Mouse (Mus musculus) heart, postnatal 0 days (tissue): ENCODE data around the gene Tgds. TPM values are rescaled to one million over a fixed set of nuclear protein-coding genes. Genes with fewer than 3 reads are reported as not detected.

Experiments used
- ATAC-seq: fragments of 200-750 bp; cut with Nextera tagmentation; 2 replicates; pipeline ENCODE4 v1.8.0; 2017; ENCODE audit warnings: low read depth, moderate number of reproducible peaks, moderate library complexity; ENCODE audit not compliant: insufficient read depth
- DNase-seq: peaks from one replicate; pipeline ENCODE4 v3.0.0-alpha.2; 2016; ENCODE audit warnings: low spot score
- H3K27ac ChIP-seq: fragments of 300-500 bp; sonication (generic); 2 replicates; pipeline ENCODE4 v1.5.1; 2014; ENCODE audit warnings: low read depth, mild to moderate bottlenecking
- H3K27me3 ChIP-seq: fragments of 300-500 bp; sonication (generic); 2 replicates; pipeline ENCODE4 v1.6.1; 2014; ENCODE audit warnings: low read length, mixed read lengths; ENCODE audit not compliant: control insufficient read depth, insufficient read depth
- H3K36me3 ChIP-seq: fragments of 300-500 bp; sonication (generic); replicated peaks from 2 replicates; pipeline ENCODE4 v1.6.1; 2014; ENCODE audit warnings: low read length, mixed read lengths; ENCODE audit not compliant: control insufficient read depth, insufficient read depth
- H3K4me1 ChIP-seq: fragments of 300-500 bp; sonication (generic); 2 replicates; pipeline ENCODE4 v1.6.1; 2014; ENCODE audit warnings: antibody characterized with exemption; ENCODE audit not compliant: control insufficient read depth, insufficient read depth
- H3K4me2 ChIP-seq: fragments of 300-500 bp; sonication (generic); 2 replicates; pipeline ENCODE4 v1.6.1; 2014; ENCODE audit warnings: low read depth, mild to moderate bottlenecking, low read length, moderate library complexity
- H3K4me3 ChIP-seq: fragments of 300-500 bp; sonication (generic); 2 replicates; pipeline ENCODE4 v1.5.1; 2014; ENCODE audit warnings: low read depth, low read length
- H3K9ac ChIP-seq: fragments of 300-500 bp; sonication (generic); replicated peaks from 2 replicates; pipeline ENCODE4 v1.6.1; 2014; ENCODE audit warnings: low read depth, low read length, mixed read lengths
- H3K9me3 ChIP-seq: fragments of 300-500 bp; sonication (generic); replicated peaks from 2 replicates; pipeline ENCODE4 v1.6.1; 2016; ENCODE audit warnings: low read length; ENCODE audit not compliant: control insufficient read depth
- CTCF ChIP-seq: IDR thresholded peaks from 2 replicates; pipeline ENCODE4 v1.5.1; 2016; ENCODE audit warnings: antibody characterized with exemption, control low read depth, low read depth
- EP300 ChIP-seq: IDR thresholded peaks from 2 replicates; pipeline ENCODE4 v1.6.1; 2016; ENCODE audit warnings: antibody characterized with exemption, low read depth
- WGBS: fragments of 180-500 bp; shearing (Covaris S2); extraction: QIAGEN DNeasy Blood & Tissue Kit; methylation state at CpG from one replicate; pipeline ENCODE4 v1.1.7; 2014; 5-methylcytosine and 5-hydroxymethylcytosine counted together
- polyA plus RNA-seq: library from polyadenylated mRNA; unstranded; fragments of >200 nt; fragmentation: Nextera tagmentation; extraction: Ambion mirVana; gene quantifications from 2 replicates; pipeline ENCODE4 v1.2.1, GENCODE M21; 2015
- total RNA-seq: library from RNA; depleted of rRNA; stranded (reverse); fragments of >200 nt; gene quantifications from 2 replicates; pipeline ENCODE4 v1.2.3, GENCODE M21; 2014; ENCODE audit warnings: low replicate concordance

The Tgds gene
- total and polyA plus RNA-seq, 2 experiments from 2014 or later, result 15.8 to 28.4 TPM

DNA sequence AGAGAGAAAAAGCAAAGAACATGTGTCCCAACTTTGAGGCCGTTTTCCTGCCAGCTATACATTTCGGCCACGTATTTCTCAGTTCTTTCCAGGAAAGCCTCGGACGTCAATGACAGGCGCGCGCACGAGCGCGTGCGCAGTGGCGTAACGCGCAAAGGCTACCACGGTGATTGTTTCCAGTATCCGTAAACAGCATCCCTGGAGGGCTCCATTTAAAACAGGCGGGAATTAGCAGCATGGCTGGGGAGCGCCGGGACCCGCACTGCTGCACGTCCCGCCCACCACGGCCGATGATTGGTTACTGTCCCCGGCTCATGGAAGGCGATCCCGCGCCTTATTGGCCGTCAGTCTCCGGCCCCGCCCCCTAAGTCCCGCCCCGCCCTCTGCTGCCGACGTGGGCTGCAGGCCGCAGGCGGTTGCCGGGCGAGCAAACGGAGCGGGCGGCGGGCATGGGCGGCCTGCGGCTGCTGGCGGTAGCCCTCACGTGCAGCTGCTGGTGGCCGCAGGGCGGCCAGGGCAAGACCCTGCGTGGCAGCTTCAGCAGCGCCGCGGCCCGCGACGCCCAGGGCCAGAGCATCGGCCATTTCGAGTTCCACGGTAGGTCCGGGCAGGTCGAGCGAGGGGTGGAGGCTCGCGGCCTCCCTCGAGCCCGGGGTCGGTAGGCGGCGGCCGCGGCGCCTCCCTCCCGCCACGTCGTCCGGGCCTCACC, 4.3 kb upstream of the Tgds start, which contains the start of gene Gpr180:
Gpr180 (plus strand) TSS at position 415 of the 709 bp plus-strand sequence.
- TF ChIP-seq EP300, result no peak
- no peak for TF ChIP-seq CTCF
- under 1% methylated on average over 60 of the region's 77 CpGs for WGBS
- Histone ChIP-seq H3K9me3 (no peaks in the 10 kb centered on the region), H3K9ac (peak within 1 kb of the TSS; percentile 81), H3K4me2 (peak within 1 kb of the TSS; percentile 91), H3K27ac (peak within 1 kb of the TSS; percentile 71), H3K4me3 (peak within 1 kb of the TSS; percentile 78), H3K4me1 (peaks cover 10% of the 10 kb centered on the region; the same call in 1 of the 2 replicates), H3K27me3 (no peaks in the 10 kb centered on the region), H3K36me3 (peaks cover 20% of the 10 kb centered on the region)
- DNase-seq, result peak; percentile 98
- ATAC-seq, result peak; percentile 95

DNA sequence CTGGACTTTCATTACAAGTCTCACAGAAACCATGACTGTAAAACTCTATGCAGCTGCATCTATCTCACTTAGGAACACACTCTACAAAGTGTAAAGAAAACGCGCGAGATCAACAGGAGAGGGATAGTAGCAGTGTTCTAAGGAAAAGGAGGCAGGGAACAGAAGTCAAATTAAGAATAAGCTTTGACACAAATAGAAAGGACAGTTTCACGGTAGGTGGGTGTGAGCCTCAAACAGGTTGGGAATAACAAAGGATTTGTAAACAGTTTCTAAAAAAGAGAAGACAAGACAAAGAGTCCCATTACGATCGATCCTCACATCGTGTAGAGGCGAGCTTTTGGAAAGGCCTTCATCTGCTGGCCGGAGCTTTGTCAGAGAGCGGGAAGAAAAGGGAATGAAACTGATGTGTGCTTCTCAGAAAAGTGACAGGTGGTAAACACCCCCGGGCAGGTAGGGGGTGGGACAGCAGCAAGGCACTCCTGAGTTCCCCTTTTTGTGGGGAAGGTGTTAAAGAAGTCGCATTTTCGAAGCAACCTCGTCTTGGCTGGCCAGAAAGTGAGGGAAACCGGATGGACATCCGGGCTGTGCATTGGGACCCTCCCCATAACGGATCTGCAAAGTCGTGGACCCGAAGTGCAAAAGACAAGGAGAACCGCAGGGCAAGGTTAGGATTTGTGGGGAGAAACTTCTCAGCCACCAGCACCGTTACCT, 469 bp downstream of the Tgds start:
- TF ChIP-seq EP300 (no peak), CTCF (no peak)
- DNase-seq (peak; percentile 8), ATAC-seq (peak; percentile 1; the same call in 1 of the 2 replicates)
- H3K9ac ChIP-seq, result peak overlapping the region; percentile 84
- no peaks in the 10 kb centered on the region for H3K27me3 ChIP-seq
- H3K4me2 ChIP-seq, result peak overlapping the region; percentile 80
- H3K36me3 ChIP-seq, result peaks cover 23% of the 10 kb centered on the region
- peaks cover 10% of the 10 kb centered on the region for H3K4me1 ChIP-seq
- peak overlapping the region; percentile 85 for H3K4me3 ChIP-seq
- H3K27ac ChIP-seq, result peak overlapping the region; percentile 52; the same call in 1 of the 2 replicates
- 13% methylated on average over 21 of the region's 21 CpGs for WGBS
- H3K9me3 ChIP-seq, result no peaks in the 10 kb centered on the region

- H3K9ac ChIP-seq, result 0 out of 2 replicates have a peak overlapping the region, but pooled peaks have one; percentile 84
- no peaks in the 10 kb centered on the region for H3K27me3 ChIP-seq
- H3K9me3 ChIP-seq, result no peaks in the 10 kb centered on the region
- peaks cover 29% of the 10 kb centered on the region for H3K36me3 ChIP-seq
- H3K4me1 ChIP-seq, result peaks cover 10% of the 10 kb centered on the region
- H3K4me3 ChIP-seq, result peak overlapping the region; percentile 85
- peak overlapping the region; percentile 80 for H3K4me2 ChIP-seq
- ATAC-seq (no peak), DNase-seq (no peak)
- TF ChIP-seq CTCF (no peak), EP300 (no peak)
- WGBS, result 69% methylated on average over 7 of the region's 7 CpGs
- H3K27ac ChIP-seq, result no peak overlapping the region
Measured at GRCm38 (mm10) chr14:118131472-118131871, 1.1 kb downstream of the Tgds start.

DNA sequence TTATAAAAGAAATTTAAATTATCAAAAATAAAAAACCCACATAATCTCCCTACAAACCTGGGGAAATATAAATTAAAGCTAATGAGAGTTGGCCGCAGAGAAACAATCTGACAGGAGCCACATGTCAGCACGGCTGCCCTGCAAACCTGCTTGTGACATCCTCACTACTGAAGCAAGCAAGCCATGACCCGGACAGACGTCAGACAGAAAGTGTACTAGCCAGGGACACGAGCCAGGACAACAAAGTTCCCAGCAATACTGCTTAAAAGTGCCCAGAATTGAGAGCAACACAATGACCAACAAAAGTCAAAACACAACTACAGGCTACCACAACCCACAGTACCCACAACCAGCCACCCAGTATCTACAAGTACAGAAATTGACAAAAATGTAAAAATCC, 6.3 kb downstream of the Tgds start:
- H3K4me1 ChIP-seq, result peaks cover 1% of the 10 kb centered on the region; the same call in 1 of the 2 replicates

GRCm38 (mm10) chr14:118124771-118125170, 7.8 kb downstream of the Tgds start:
- Histone ChIP-seq H3K9ac (no peak overlapping the region), H3K4me1 (no peaks in the 10 kb centered on the region), H3K9me3 (no peaks in the 10 kb centered on the region), H3K27me3 (no peaks in the 10 kb centered on the region), H3K4me3 (no peak overlapping the region), H3K27ac (no peak overlapping the region), H3K36me3 (peaks cover 79% of the 10 kb centered on the region), H3K4me2 (no peak overlapping the region)
- 86% methylated on average over 4 of the region's 4 CpGs for WGBS
- DNase-seq (no peak), ATAC-seq (no peak)
- TF ChIP-seq EP300, result no peak
- no peak for TF ChIP-seq CTCF

More for the DNA sequence above, 6.3 kb downstream of the Tgds start:
- no peak overlapping the region for H3K27ac ChIP-seq
- H3K36me3 ChIP-seq, result peaks cover 65% of the 10 kb centered on the region
- no peak overlapping the region for H3K9ac ChIP-seq
- DNase-seq (no peak), ATAC-seq (no peak)
- WGBS, result 91% methylated on average over 5 of the region's 5 CpGs
- H3K4me2 ChIP-seq, result no peak overlapping the region
- no peak overlapping the region for H3K4me3 ChIP-seq
- no peak for TF ChIP-seq EP300
- TF ChIP-seq CTCF, result no peak
- no peaks in the 10 kb centered on the region for H3K9me3 ChIP-seq
- H3K27me3 ChIP-seq, result no peaks in the 10 kb centered on the region
